Mouse (Mus musculus): ENCODE measurements at regions not wholly inside any gene's neighbourhood (a gene's known extent, or its start where the extent isn't known, plus 50 kb on each side); places are given as distances from the start of the nearest gene placed in this dataset.
A peak's percentile ranks its signal among the peaks of the same experiment; 100 is the strongest.

DNA sequence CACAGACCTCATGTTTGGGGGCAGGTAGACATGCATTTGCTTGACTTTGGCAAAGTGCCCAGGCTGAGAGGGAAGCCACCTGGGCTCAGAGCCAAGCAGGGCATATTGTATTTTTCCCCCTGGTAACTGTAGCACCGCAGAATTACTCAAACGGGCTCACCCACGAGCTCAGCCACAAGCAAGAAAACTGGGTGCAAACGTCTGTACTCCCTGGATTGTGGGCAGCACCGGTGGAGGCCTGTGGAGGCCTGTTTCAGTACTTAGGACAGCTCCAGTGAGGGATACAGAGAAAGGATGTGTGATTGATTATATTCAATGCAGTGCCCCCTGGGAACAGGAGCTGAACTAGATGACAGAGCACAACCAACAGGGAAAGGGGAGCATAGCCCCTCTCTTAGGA is 135.6 kb upstream of the Vstm2b start:
- DNase-seq, result peak; percentile 8 to 18

DNA sequence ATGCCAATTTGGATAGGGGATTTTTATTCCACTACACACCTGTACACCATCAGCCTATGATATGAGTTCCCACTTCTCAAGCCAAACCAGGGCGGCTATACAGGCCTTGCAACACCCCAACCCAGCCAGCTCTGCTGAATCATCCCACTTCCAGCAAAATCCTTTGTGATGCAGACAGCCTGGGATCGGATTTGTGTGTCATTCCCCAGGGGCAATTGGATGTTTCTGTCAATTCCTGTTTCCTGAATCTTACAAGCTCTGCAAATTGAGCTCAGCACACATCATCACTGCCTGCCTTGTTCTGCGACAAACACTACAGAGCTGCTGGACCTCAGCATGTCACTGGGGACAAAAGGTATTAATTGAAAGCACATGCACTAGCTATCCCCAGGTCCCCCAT is 132.0 kb upstream of the Vstm2b start:
- no peak for DNase-seq

DNA sequence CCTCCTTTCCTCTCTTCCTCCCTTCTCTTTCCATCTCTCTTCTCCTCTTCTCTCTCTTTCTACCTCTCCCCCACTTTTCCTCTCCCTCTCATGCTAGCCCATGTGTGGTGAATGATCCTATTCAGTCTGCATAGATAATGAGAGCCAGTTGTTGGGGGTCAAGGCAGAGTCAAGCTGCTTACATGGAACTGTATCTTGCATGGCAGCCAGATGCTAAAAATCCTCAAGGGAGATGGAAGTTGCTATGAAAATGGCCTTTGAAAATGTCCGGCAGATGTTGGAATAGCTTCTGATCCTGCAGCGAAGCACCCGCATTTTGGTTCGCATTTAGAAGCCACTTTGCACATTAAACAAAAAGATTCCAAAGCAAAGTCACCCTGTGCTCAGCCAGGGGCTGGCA is 121.9 kb upstream of the Vstm2b start:
- DNase-seq, result no peak

DNA sequence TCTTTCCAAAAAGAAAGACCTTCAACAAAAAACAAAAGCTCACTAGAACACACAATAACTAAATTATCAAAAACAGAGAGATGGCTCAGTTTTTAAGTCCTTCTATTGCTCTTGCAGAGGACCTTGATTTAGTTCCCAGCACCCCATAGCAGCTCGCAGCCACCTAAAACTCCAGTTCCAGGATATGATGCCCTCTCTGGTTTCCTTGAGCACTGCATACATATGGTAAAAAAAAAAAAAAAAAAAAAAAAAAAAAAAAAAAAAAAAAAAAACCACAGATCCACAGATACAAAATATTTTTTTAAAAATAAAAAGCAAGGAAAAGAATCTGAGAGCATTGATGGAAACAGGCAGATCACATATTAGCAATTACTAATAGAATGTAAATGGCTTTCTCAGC is 113.2 kb upstream of the Vstm2b start:
- no peak for DNase-seq

DNA sequence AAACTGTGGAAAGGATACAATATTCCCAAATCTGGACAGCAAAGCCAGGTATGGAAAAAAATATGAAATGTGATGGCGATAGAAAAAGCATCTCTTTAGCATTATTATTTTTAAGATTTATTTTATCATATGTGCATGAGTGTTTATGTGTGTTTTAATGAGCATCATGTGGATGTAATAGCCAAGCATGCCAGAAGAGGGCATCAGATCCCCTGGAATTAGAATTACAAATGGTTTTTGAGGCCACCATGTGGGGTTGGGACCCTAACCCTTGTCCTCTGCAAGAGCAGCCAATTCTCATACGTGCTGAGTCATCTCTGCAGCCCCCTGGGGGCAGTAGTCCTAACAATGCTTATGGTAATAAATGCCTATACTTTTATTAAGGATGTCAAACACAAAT is 111.4 kb upstream of the Vstm2b start:
- DNase-seq, result no peak

DNA sequence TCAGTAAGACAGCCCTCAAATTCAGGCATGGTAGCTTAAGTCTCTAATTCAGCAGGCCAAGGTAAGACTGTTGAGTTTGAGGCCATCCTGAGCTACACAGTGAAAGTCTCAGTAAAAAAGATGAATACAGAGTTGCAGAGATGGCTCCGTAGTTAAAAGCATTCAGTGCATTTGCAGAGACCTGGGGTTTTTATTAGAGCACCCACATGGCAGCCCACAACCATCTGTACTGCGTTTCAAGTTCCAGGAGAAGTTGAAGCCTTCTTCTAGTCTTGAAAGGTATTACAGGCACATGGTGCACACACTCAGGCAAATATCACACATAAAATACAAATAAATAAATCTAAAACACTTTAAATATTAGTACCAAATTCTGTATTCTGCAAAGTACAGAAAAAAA is 109.6 kb upstream of the Vstm2b start:
- DNase-seq, result no peak

DNA sequence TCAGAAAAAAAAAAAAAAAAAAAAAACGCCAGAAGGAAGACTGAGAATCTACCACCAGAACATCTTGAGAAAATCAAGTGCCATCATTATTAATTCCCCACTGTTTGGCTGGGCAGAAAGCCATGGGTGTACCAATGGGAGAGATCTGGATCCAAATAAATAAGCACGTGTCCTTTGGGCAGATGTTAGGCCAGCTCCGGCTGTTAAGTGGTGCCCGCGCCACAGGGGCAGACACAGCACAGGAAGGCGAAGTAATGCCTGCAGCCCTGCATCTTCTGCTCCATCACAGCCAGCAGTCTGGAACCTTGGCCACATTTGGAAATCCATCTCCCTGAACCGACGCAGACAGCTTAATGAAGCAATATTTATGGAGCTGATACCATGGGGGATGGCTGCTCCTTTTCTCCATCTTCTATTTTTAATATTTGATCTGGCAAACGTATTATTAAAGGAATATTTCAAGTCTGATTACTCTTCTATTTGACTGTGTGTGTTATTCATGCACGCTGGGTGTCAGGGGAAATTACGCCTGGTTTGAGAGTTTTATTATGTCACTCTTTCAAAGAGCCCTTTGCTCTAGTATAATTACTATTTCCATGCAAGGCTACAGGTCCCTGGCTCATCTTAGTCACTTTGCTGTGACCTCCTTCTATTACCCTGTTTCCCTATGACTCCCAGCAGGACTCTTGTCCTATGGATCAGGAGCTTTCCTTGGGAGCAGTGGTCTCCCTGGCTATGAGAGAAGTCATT is 103.5 kb upstream of the Vstm2b start:
- no peak for DNase-seq

DNA sequence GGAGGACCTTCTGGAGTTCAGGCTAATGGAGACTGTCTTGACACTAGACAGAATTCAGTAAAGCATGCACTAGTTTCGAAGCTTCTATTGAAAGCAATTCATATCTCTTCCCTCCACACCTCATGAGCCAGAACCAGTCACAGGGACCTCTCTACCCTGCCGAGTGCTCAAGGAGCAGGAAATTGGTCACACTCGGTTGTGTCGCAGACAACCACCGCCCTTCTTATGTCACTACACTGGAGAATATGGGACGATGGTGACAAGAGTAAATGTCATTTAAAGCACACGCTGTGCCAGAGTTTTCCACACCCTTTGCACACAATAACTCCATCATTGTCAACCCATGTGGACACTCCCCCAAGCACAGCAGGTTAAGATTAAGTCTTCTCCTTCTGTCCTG is 98.3 kb upstream of the Vstm2b start:
- DNase-seq, result no peak

DNA sequence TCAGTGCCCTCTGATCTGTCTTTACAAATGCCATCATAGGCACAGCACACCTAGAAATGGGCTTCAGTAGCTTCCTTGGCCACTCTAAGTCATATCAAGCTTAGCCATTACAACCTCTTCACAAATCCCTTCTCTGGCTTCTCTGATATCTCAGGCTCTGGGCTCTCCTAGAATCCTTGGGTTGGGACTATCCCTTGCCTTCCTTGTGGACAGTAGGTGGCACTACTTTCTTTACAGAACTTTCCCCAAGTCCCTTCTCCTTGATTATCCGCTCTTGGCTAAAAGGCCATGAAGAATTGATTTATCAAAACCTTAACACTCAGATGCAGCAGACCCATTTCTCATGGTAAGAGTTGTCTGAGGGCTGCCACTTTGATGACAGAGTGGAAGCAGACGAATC is 96.8 kb upstream of the Vstm2b start:
- DNase-seq, result no peak

DNA sequence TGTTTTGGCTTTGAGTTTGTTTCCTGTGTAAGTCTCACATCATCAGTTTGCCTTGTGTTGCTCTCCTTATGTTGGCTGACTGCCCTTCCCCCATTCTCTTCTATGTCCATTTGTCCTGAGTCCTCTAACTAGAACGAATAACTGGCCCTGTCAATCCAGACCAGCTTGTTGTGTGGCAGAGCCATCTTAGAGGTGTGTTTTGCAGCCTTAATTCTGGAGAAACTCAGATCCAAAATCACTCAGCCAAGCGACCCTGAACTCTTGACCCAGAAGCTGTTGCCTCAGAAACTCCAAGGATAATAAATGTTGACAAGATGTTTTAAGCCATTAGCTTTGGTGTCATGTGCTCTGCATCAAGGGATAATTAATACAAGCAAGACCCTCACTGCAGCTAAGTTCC is 92.9 kb upstream of the Vstm2b start:
- no peak for DNase-seq

DNA sequence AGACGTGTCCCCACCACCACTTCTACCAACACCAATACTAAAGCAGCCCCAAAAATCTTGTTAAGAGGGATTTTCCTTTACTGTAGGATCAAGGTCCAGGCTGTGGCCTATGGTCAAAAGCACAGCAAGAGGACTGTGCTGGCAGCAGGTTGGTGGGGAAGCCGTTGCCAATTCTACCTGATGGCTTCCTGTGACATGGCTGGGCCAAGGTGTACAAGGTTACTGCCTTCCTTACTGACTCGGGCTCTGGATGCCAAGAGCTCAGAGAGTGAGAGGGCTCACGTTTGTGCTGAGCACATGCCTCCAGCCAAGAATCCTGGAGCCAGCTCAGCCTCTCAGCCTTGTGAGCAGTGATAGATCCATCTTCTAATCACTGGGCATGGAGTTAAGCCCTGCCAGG is 92.3 kb upstream of the Vstm2b start:
- peak in 1 of 2 experiments; percentile 3 for DNase-seq

DNA sequence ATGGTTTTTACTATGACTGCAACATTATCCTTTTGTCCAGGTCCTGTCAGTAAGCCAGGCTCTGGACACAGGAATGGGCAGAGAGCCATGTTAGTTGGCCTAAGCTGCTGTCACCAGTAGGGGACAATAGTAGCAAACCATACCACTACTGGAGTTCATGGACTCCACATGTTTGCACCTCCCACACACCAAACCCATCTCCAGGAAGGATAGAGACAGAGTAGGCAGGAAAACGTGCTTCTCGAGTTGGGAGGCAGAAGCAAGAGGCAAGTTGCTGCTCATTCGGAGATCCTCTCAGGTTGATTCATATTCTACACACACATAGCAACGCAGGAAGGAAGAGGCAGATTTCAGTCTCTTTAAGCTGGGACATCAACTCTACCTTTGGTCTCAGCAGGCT is 85.2 kb upstream of the Vstm2b start:
- DNase-seq, result no peak

DNA sequence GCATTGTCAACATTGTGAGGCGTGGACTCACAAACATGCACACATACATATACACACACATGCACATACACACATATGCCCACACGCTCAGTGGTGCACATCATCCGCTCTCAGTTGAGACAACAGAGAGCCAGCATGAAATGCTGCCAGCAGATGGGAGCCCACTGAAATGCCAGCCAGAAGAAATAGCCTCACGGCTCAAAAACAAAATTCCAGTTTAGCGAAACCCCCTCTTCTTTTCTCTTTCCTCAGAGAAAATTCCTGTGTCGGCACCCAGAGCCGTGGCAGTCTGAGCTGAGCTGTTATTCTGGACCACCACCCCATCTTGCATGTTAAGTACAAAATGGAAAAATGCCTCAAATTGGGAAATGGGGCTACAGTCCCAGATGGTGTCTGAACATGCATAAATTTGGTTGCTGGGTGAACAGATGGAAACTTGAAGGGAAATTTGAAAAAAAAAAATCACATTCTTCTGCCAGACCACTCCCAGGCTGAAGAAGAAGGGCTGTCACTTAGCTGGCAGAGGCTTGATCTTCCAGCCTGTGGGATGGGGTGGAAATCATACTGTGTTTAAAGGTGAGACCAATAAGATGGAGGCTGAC is 72.9 kb upstream of the Vstm2b start:
- DNase-seq, result no peak

DNA sequence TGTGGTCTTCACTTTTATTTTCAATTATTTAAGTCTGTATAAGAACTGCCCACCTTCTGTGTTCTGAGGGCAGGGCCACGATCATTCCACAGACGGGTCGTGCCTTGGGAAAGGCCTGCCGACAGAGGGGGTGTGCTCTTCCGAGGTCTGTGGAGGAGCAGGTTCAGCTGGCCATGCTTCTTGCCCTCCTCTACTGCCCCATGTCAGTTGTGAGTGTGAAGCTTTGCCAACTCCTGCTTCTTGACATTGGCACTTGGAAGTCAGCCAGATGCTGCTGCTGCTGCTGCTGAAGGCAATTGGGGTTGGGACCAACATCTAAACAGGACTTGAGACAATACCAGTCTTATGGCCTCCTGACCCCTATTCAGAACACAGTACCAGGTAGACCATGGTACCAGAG is 68.6 kb upstream of the Vstm2b start:
- DNase-seq, result no peak

DNA sequence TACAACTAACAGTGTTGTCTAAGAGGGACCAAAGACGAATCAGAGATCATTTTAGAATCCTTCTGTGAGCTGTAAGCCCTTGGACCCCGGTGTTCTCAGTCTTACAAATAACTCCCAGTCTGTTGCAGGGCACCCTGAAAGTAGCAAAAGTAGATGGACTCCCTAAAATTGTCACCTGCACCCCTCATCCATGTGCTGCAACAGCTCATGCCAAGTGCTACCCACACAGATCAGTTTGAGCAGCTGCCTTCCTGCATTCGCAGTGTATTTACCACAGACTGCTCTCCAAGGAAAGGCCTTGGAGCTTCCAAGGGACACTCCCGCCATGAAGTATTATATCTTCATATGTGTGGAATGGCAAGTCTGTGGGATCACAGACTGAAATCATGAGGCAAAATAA is 66.5 kb upstream of the Vstm2b start:
- no peak for DNase-seq

DNA sequence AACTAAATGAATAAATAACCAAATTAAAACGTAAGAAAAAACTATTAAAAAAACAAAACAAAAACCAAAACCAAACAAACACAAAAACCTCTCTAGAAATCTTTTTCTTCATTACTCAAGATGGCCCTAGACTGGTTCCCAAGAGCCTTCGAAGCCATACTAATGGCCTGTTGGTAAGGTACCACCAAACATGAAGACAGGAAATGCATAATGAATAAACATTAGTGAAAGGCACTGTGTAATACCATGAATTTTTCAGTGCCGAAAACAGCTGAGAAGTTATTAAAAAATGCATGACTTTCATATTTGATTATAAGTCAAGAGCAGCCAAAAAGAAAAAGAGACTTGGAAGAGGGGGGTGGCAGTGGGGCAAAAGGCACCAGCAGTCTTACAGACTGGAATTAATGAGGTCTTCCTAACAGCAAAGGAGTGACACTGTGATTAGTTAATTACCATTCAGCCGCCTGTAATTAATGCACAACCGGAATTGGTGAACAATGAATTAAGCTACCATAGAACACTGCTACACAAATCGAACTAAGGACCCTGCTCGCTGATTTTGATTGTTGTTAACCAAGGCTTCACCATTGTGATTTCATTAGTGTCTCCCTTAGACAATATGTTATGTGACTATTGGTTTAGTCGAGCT is 55.7 kb upstream of the Vstm2b start:
- no peak for DNase-seq

DNA sequence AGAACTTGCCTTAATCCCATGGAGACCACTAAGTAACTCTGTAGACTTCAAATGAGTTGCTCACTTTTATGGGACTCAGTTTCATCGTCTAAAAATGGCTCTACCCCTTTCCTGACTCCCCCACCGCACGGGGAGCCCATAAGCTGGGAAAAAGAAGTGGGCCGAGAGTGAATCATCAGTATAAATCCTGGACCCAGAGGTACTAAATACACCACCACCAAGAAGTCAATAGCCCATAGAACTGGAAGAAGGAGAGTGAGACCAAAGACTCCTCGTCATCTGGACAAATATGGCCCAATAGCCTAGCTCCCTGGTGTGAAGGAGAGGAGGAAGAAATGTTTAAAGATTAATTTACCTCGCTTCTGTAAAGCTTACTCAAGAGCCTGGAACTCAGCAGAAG is 51.6 kb upstream of the Vstm2b start:
- DNase-seq, result no peak

Measured in cerebellum, postnatal 36 days (tissue).